Comparison of ENCODE assay signal across 19 mouse cellular contexts in genomic region chr3:6107377-6108155, GRCm38 (mm10).
DNase-seq lines count a peak whose midpoint lies in the region; ATAC-seq lines count a peak whose summit lies in the region.
"Had no signal": no experiment of that assay in that cellular context is flagged by ENCODE, and none has a peak within 500 bp of the region (broad histone marks: within the 10 kb centered on the region; RNA-seq: fewer than 3 reads in every experiment).

No protein-coding gene starts in this region.

- H3K9me3 ChIP-seq in forebrain, embryonic 15.5 days = no peaks in the 10 kb centered on the region
- H3K9me3 ChIP-seq in forebrain, embryonic 13.5 days (replicated peaks) = no peaks in the 10 kb centered on the region
- H3K9me3 ChIP-seq in embryonic facial prominence, embryonic 10.5 days = no peaks in the 10 kb centered on the region
- H3K9me3 ChIP-seq: heart, embryonic 10.5 days; intestine, embryonic 15.5 days; midbrain, embryonic 15.5 days had no signal

- H3K4me3 ChIP-seq in forebrain, embryonic 15.5 days = no peak overlapping the region
- H3K4me3 ChIP-seq in forebrain, embryonic 13.5 days = no peak overlapping the region
- no peak overlapping the region for H3K4me3 ChIP-seq in embryonic facial prominence, embryonic 10.5 days
- H3K4me3 ChIP-seq: heart, embryonic 10.5 days; intestine, embryonic 15.5 days; midbrain, embryonic 15.5 days had no signal

- no peaks in the 10 kb centered on the region for H3K36me3 ChIP-seq in forebrain, embryonic 15.5 days
- no peaks in the 10 kb centered on the region for H3K36me3 ChIP-seq in forebrain, embryonic 13.5 days (ENCODE audit: poor library complexity, severe bottlenecking)
- no peaks in the 10 kb centered on the region for H3K36me3 ChIP-seq in embryonic facial prominence, embryonic 10.5 days (replicated peaks)
- H3K36me3 ChIP-seq: heart, embryonic 10.5 days; intestine, embryonic 15.5 days; midbrain, embryonic 15.5 days had no signal

- H3K4me1 ChIP-seq in forebrain, embryonic 15.5 days = no peaks in the 10 kb centered on the region
- no peaks in the 10 kb centered on the region for H3K4me1 ChIP-seq in forebrain, embryonic 13.5 days
- H3K4me1 ChIP-seq in embryonic facial prominence, embryonic 10.5 days = peaks cover 6% of the 10 kb centered on the region; the same call in 1 of the 2 replicates
- H3K4me1 ChIP-seq: heart, embryonic 10.5 days; intestine, embryonic 15.5 days; midbrain, embryonic 15.5 days had no signal

- no peak overlapping the region for H3K27ac ChIP-seq in forebrain, embryonic 15.5 days (replicated peaks)
- H3K27ac ChIP-seq in forebrain, embryonic 13.5 days = no peak overlapping the region
- peak overlapping the region; percentile 55 for H3K27ac ChIP-seq in embryonic facial prominence, embryonic 10.5 days (replicated peaks)
- H3K27ac ChIP-seq: heart, embryonic 10.5 days; intestine, embryonic 15.5 days; macrophage; midbrain, embryonic 15.5 days had no signal

- H3K27me3 ChIP-seq in forebrain, embryonic 15.5 days = no peaks in the 10 kb centered on the region
- no peaks in the 10 kb centered on the region for H3K27me3 ChIP-seq in forebrain, embryonic 13.5 days
- no peaks in the 10 kb centered on the region for H3K27me3 ChIP-seq in embryonic facial prominence, embryonic 10.5 days (replicated peaks; ENCODE audit: low read depth, poor library complexity, severe bottlenecking)
- H3K27me3 ChIP-seq: intestine, embryonic 15.5 days; midbrain, embryonic 15.5 days had no signal

- 79% methylated on average over 8 of the region's 8 CpGs for WGBS in forebrain, embryonic 15.5 days
- WGBS in forebrain, embryonic 13.5 days = 85% methylated on average over 8 of the region's 8 CpGs
- WGBS in embryonic facial prominence, embryonic 10.5 days = 47% methylated on average over 8 of the region's 8 CpGs

- no peak overlapping the region for H3K4me2 ChIP-seq in forebrain, embryonic 15.5 days (replicated peaks)
- no peak overlapping the region for H3K4me2 ChIP-seq in forebrain, embryonic 13.5 days
- H3K4me2 ChIP-seq: intestine, embryonic 15.5 days; midbrain, embryonic 15.5 days had no signal

- no peak overlapping the region for H3K9ac ChIP-seq in forebrain, embryonic 15.5 days (replicated peaks)
- H3K9ac ChIP-seq in forebrain, embryonic 13.5 days = no peak overlapping the region
- H3K9ac ChIP-seq: intestine, embryonic 15.5 days; midbrain, embryonic 15.5 days had no signal

- DNase-seq in 3134 (ENCODE audit: extremely low read depth, insufficient read length, low spot score) = peak; percentile 4
- peak; percentile 32 for DNase-seq in embryonic facial prominence, embryonic 10.5 days (ENCODE audit: low spot score)
- DNase-seq in hindlimb bud, embryonic 11.5 days (ENCODE audit: extremely low spot score, low read depth, low spot score) = peak; percentile 57
- DNase-seq in B cell, adult 2 months = no peak
- no peak for DNase-seq in right cerebral cortex, postnatal 36 days (ENCODE audit: low spot score in 2 of 2)
- DNase-seq in left cerebral cortex, postnatal 25 days (ENCODE audit: low spot score in 2 of 2) = no peak
- DNase-seq: cerebellum, adult 2 months; heart, postnatal 14 days; kidney, postnatal 25 days; layer of hippocampus, adult 9-11 months; lung, adult 18-20 months; right cerebral cortex, postnatal 14 days; thymus, postnatal 4 days had no signal

- ATAC-seq in forebrain, embryonic 15.5 days (replicated peaks) = 0 out of 2 replicates have a peak, but pooled peaks have one; percentile 5
- no peak for ATAC-seq in forebrain, embryonic 13.5 days
- ATAC-seq: intestine, embryonic 15.5 days had no signal

- intact Hi-C loops in left cerebral cortex, postnatal 25 days (cut with DNase I) = no loop called here

Comparison
In these comparisons a context has a peak if more than half of its experiments do, and no peak if none do; other contexts are left out.
1. DNase-seq: peak in 3134 (single experiment), embryonic facial prominence, embryonic 10.5 days (single experiment) and hindlimb bud, embryonic 11.5 days (single experiment); none in B cell, adult 2 months (0 of 2), right cerebral cortex, postnatal 36 days (0 of 2) and left cerebral cortex, postnatal 25 days (0 of 2).